Mouse (Mus musculus) midbrain, embryonic 12.5 days (tissue): ENCODE data around the gene Nsun2. TPM values are rescaled to one million over a fixed set of nuclear protein-coding genes. Genes with fewer than 3 reads are reported as not detected.
"Not testable (repeated sequence)": the region's sequence is repeated elsewhere in the genome, so short reads cannot be mapped to it uniquely, and the experiment has no call there.

Source experiments
- ATAC-seq: fragments of 200-750 bp; cut with Nextera tagmentation; 2 replicates; pipeline ENCODE4 v1.8.0; 2017; ENCODE audit warnings: low read depth, moderate TSS enrichment, moderate library complexity; ENCODE audit not compliant: low FRiP score
- H3K27ac ChIP-seq: fragments of 300-500 bp; sonication (generic); replicated peaks from 2 replicates; pipeline ENCODE4 v1.5.1; 2016; ENCODE audit warnings: mild to moderate bottlenecking
- H3K27me3 ChIP-seq: fragments of 300-500 bp; sonication (generic); 2 replicates; pipeline ENCODE4 v1.6.1; 2016; ENCODE audit warnings: mild to moderate bottlenecking
- H3K36me3 ChIP-seq: fragments of 300-500 bp; sonication (generic); 2 replicates; pipeline ENCODE4 v1.6.1; 2016
- H3K4me1 ChIP-seq: fragments of 300-500 bp; sonication (generic); 2 replicates; pipeline ENCODE4 v1.6.1; 2016
- H3K4me2 ChIP-seq: fragments of 300-500 bp; sonication (generic); replicated peaks from 2 replicates; pipeline ENCODE4 v1.6.1; 2016; ENCODE audit warnings: mild to moderate bottlenecking, moderate library complexity
- H3K4me3 ChIP-seq: fragments of 300-500 bp; sonication (generic); 2 replicates; pipeline ENCODE4 v1.5.1; 2016; ENCODE audit warnings: mild to moderate bottlenecking
- H3K9ac ChIP-seq: fragments of 300-500 bp; sonication (generic); replicated peaks from 2 replicates; pipeline ENCODE4 v1.6.1; 2016; ENCODE audit warnings: mild to moderate bottlenecking, moderate library complexity
- H3K9me3 ChIP-seq: fragments of 300-500 bp; sonication (generic); 2 replicates; pipeline ENCODE4 v1.6.1; 2016; ENCODE audit warnings: mild to moderate bottlenecking
- WGBS: fragments of 180-500 bp; shearing (Covaris S2); methylation state at CpG from one replicate; pipeline ENCODE4 v1.1.7; 2016; 5-methylcytosine and 5-hydroxymethylcytosine counted together
- polyA plus RNA-seq: library from polyadenylated mRNA; unstranded; fragments of >200 nt; fragmentation: Nextera tagmentation; extraction: Ambion mirVana; gene quantifications from 2 replicates; pipeline ENCODE4 v1.2.1, GENCODE M21; 2016

Gene Nsun2
- polyA plus RNA-seq, 1 experiment from 2014 or later: 102 TPM

GRCm38 (mm10) chr13:69631659-69632058 is 98.1 kb downstream of the Nsun2 start:
- no peak overlapping the region for H3K9ac ChIP-seq
- H3K27me3 ChIP-seq: no peaks in the 10 kb centered on the region
- H3K36me3 ChIP-seq: peaks cover 100% of the 10 kb centered on the region
- no peak overlapping the region for H3K4me3 ChIP-seq
- H3K9me3 ChIP-seq: no peaks in the 10 kb centered on the region
- no peak overlapping the region for H3K27ac ChIP-seq
- ATAC-seq: no peak
- no peaks in the 10 kb centered on the region for H3K4me1 ChIP-seq
- 86% methylated on average over 4 of the region's 4 CpGs for WGBS
- H3K4me2 ChIP-seq: no peak overlapping the region

- no peak overlapping the region for H3K4me2 ChIP-seq
These were observed 100.0 kb downstream of the Nsun2 start for GRCm38 (mm10) chr13:69633551-69633950.

GRCm38 (mm10) chr13:69633988-69634387 is 100.4 kb downstream of the Nsun2 start:
- WGBS: 90% methylated on average over 2 of the region's 2 CpGs
- Histone ChIP-seq H3K27ac (no peak overlapping the region), H3K9me3 (no peaks in the 10 kb centered on the region), H3K4me3 (no peak overlapping the region), H3K9ac (no peak overlapping the region), H3K27me3 (no peaks in the 10 kb centered on the region), H3K36me3 (peaks cover 96% of the 10 kb centered on the region), H3K4me2 (no peak overlapping the region), H3K4me1 (no peaks in the 10 kb centered on the region)
- no peak for ATAC-seq

More at GRCm38 (mm10) chr13:69633551-69633950, 100.0 kb downstream of the Nsun2 start:
- no peak overlapping the region for H3K4me3 ChIP-seq
- ATAC-seq: no peak
- no peaks in the 10 kb centered on the region for H3K4me1 ChIP-seq
- no peaks in the 10 kb centered on the region for H3K27me3 ChIP-seq
- no peak overlapping the region for H3K9ac ChIP-seq
- WGBS: 96% methylated on average over 9 of the region's 9 CpGs
- H3K36me3 ChIP-seq: peaks cover 97% of the 10 kb centered on the region
- H3K27ac ChIP-seq: no peak overlapping the region
- no peaks in the 10 kb centered on the region for H3K9me3 ChIP-seq

GRCm38 (mm10) chr13:69635836-69636235 is 102.3 kb downstream of the Nsun2 start:
- H3K4me1 ChIP-seq, H3K4me3 ChIP-seq, H3K27me3 ChIP-seq, ATAC-seq, H3K9me3 ChIP-seq, H3K4me2 ChIP-seq, H3K27ac ChIP-seq, H3K9ac ChIP-seq: not testable (repeated sequence)
- H3K36me3 ChIP-seq: peaks cover 91% of the 10 kb centered on the region
- 96% methylated on average over 7 of the region's 7 CpGs for WGBS

- Histone ChIP-seq H3K27me3 (no peaks in the 10 kb centered on the region), H3K9me3 (no peaks in the 10 kb centered on the region), H3K4me3 (no peak overlapping the region), H3K36me3 (peaks cover 88% of the 10 kb centered on the region), H3K9ac (no peak overlapping the region), H3K4me1 (no peaks in the 10 kb centered on the region), H3K4me2 (no peak overlapping the region), H3K27ac (no peak overlapping the region)
- ATAC-seq: no peak
- 89% methylated on average over 3 of the region's 3 CpGs for WGBS
These were observed 102.8 kb downstream of the Nsun2 start for GRCm38 (mm10) chr13:69636375-69636774.

- Histone ChIP-seq H3K9me3 (no peaks in the 10 kb centered on the region), H3K9ac (no peak overlapping the region), H3K4me1 (no peaks in the 10 kb centered on the region), H3K27me3 (no peaks in the 10 kb centered on the region), H3K4me2 (no peak overlapping the region), H3K27ac (no peak overlapping the region), H3K4me3 (no peak overlapping the region), H3K36me3 (peaks cover 83% of the 10 kb centered on the region)
- no peak for ATAC-seq
- WGBS: 90% methylated on average over 6 of the region's 6 CpGs
These were observed 103.3 kb downstream of the Nsun2 start for GRCm38 (mm10) chr13:69636816-69637215.

GRCm38 (mm10) chr13:69637657-69638056 is 104.1 kb downstream of the Nsun2 start:
- Histone ChIP-seq H3K4me3 (no peak overlapping the region), H3K36me3 (peaks cover 75% of the 10 kb centered on the region), H3K27ac (no peak overlapping the region), H3K27me3 (no peaks in the 10 kb centered on the region), H3K4me1 (no peaks in the 10 kb centered on the region), H3K9ac (no peak overlapping the region), H3K4me2 (no peak overlapping the region), H3K9me3 (no peaks in the 10 kb centered on the region)
- no peak for ATAC-seq
- WGBS: 92% methylated on average over 9 of the region's 9 CpGs

GRCm38 (mm10) chr13:69638108-69638626 is 104.6 kb downstream of the Nsun2 start:
- WGBS: 90% methylated on average over 6 of the region's 6 CpGs
- Histone ChIP-seq H3K9me3 (no peaks in the 10 kb centered on the region), H3K4me2 (no peak overlapping the region), H3K9ac (no peak overlapping the region), H3K27ac (no peak overlapping the region), H3K27me3 (no peaks in the 10 kb centered on the region), H3K36me3 (peaks cover 70% of the 10 kb centered on the region), H3K4me3 (no peak overlapping the region), H3K4me1 (no peaks in the 10 kb centered on the region)
- no peak for ATAC-seq

- 92% methylated on average over 5 of the region's 5 CpGs for WGBS
- H3K27ac ChIP-seq: no peak overlapping the region
- no peaks in the 10 kb centered on the region for H3K27me3 ChIP-seq
- no peak overlapping the region for H3K9ac ChIP-seq
- H3K36me3 ChIP-seq: peaks cover 59% of the 10 kb centered on the region
- no peak overlapping the region for H3K4me2 ChIP-seq
- no peaks in the 10 kb centered on the region for H3K9me3 ChIP-seq
- no peak overlapping the region for H3K4me3 ChIP-seq
- H3K4me1 ChIP-seq: no peaks in the 10 kb centered on the region
- ATAC-seq: no peak
These were observed 105.7 kb downstream of the Nsun2 start for GRCm38 (mm10) chr13:69639251-69639650.

GRCm38 (mm10) chr13:69640126-69640525 is 106.6 kb downstream of the Nsun2 start:
- Histone ChIP-seq H3K4me3 (no peak overlapping the region), H3K36me3 (peaks cover 50% of the 10 kb centered on the region), H3K27me3 (no peaks in the 10 kb centered on the region), H3K9me3 (no peaks in the 10 kb centered on the region), H3K4me2 (no peak overlapping the region), H3K4me1 (no peaks in the 10 kb centered on the region), H3K27ac (no peak overlapping the region), H3K9ac (no peak overlapping the region)
- ATAC-seq: no peak
- WGBS: 92% methylated on average over 4 of the region's 4 CpGs

- no peak for ATAC-seq
- 76% methylated on average over 4 of the region's 4 CpGs for WGBS
- Histone ChIP-seq H3K4me1 (no peaks in the 10 kb centered on the region), H3K4me2 (no peak overlapping the region), H3K27me3 (no peaks in the 10 kb centered on the region), H3K27ac (no peak overlapping the region), H3K9ac (no peak overlapping the region), H3K9me3 (no peaks in the 10 kb centered on the region), H3K4me3 (no peak overlapping the region), H3K36me3 (peaks cover 46% of the 10 kb centered on the region)
These were observed 107.0 kb downstream of the Nsun2 start for GRCm38 (mm10) chr13:69640541-69640940.

- H3K4me2 ChIP-seq: no peak overlapping the region
- no peak overlapping the region for H3K9ac ChIP-seq
- no peak overlapping the region for H3K27ac ChIP-seq
- H3K27me3 ChIP-seq: no peaks in the 10 kb centered on the region
- H3K4me3 ChIP-seq: no peak overlapping the region
- no peaks in the 10 kb centered on the region for H3K9me3 ChIP-seq
- H3K4me1 ChIP-seq: no peaks in the 10 kb centered on the region
- H3K36me3 ChIP-seq: peaks cover 41% of the 10 kb centered on the region
- no peak for ATAC-seq
- WGBS: 92% methylated on average over 3 of the region's 3 CpGs
These were observed 107.5 kb downstream of the Nsun2 start for GRCm38 (mm10) chr13:69641017-69641416.

- no peak overlapping the region for H3K27ac ChIP-seq
- H3K4me2 ChIP-seq: no peak overlapping the region
- H3K36me3 ChIP-seq: peaks cover 27% of the 10 kb centered on the region
- no peak overlapping the region for H3K4me3 ChIP-seq
- no peaks in the 10 kb centered on the region for H3K4me1 ChIP-seq
- H3K27me3 ChIP-seq: no peaks in the 10 kb centered on the region
- WGBS: 83% methylated on average over 5 of the region's 5 CpGs
- H3K9me3 ChIP-seq: no peaks in the 10 kb centered on the region
- no peak overlapping the region for H3K9ac ChIP-seq
- ATAC-seq: no peak
These were observed 109.2 kb downstream of the Nsun2 start for GRCm38 (mm10) chr13:69642656-69643216.
